Mouse (Mus musculus): ENCODE results near the gene Atrnl1.
"Not testable (repeated sequence)": the region's sequence is repeated elsewhere in the genome, so short reads cannot be mapped to it uniquely, and the experiment has no call there.

Gene Atrnl1

GRCm38 (mm10) chr19:57686596-57686995, 75.8 kb downstream of the Atrnl1 start:
- DNase-seq (ENCODE audit: extremely low read depth, low read depth, low spot score), result no peak

GRCm38 (mm10) chr19:57692566-57692965, 81.7 kb downstream of the Atrnl1 start:
- no peak for DNase-seq (ENCODE audit: extremely low read depth, low read depth, low spot score)

GRCm38 (mm10) chr19:57696781-57697180, 85.9 kb downstream of the Atrnl1 start:
- not testable (repeated sequence) for DNase-seq (ENCODE audit: extremely low read depth, low read depth, low spot score)

GRCm38 (mm10) chr19:57713138-57713537, 102.3 kb downstream of the Atrnl1 start:
- DNase-seq (ENCODE audit: extremely low read depth, low read depth, low spot score), result no peak

GRCm38 (mm10) chr19:57724920-57725319, 114.1 kb downstream of the Atrnl1 start:
- no peak for DNase-seq (ENCODE audit: extremely low read depth, low read depth, low spot score)

GRCm38 (mm10) chr19:57725326-57725725, 114.5 kb downstream of the Atrnl1 start:
- no peak for DNase-seq (ENCODE audit: extremely low read depth, low read depth, low spot score)

GRCm38 (mm10) chr19:57727009-57727408, 116.2 kb downstream of the Atrnl1 start:
- no peak for DNase-seq (ENCODE audit: extremely low read depth, low read depth, low spot score)

GRCm38 (mm10) chr19:57737475-57737874, 126.6 kb downstream of the Atrnl1 start:
- DNase-seq (ENCODE audit: extremely low read depth, low read depth, low spot score), result no peak

- no peak for DNase-seq (ENCODE audit: extremely low read depth, low read depth, low spot score)
Observed at GRCm38 (mm10) chr19:57745579-57745978, 134.7 kb downstream of the Atrnl1 start.

- no peak for DNase-seq (ENCODE audit: extremely low read depth, low read depth, low spot score)
Observed at GRCm38 (mm10) chr19:57746553-57746952, 135.7 kb downstream of the Atrnl1 start.

GRCm38 (mm10) chr19:57752189-57752588, 141.4 kb downstream of the Atrnl1 start:
- no peak for DNase-seq (ENCODE audit: extremely low read depth, low read depth, low spot score)

- DNase-seq (ENCODE audit: extremely low read depth, low read depth, low spot score), result no peak
Observed at GRCm38 (mm10) chr19:57762526-57762925, 151.7 kb downstream of the Atrnl1 start.

GRCm38 (mm10) chr19:57764576-57765371, 153.9 kb downstream of the Atrnl1 start:
- DNase-seq (ENCODE audit: extremely low read depth, low read depth, low spot score), result no peak

- DNase-seq (ENCODE audit: extremely low read depth, low read depth, low spot score), result no peak
Observed at GRCm38 (mm10) chr19:57767051-57767450, 156.2 kb downstream of the Atrnl1 start.

- DNase-seq (ENCODE audit: extremely low read depth, low read depth, low spot score), result no peak
Observed at GRCm38 (mm10) chr19:57768661-57769060, 157.8 kb downstream of the Atrnl1 start.

- DNase-seq (ENCODE audit: extremely low read depth, low read depth, low spot score), result no peak
Observed at GRCm38 (mm10) chr19:57782366-57783089, 171.7 kb downstream of the Atrnl1 start.

- no peak for DNase-seq (ENCODE audit: extremely low read depth, low read depth, low spot score)
Observed at GRCm38 (mm10) chr19:57786699-57787098, 175.9 kb downstream of the Atrnl1 start.

- DNase-seq (ENCODE audit: extremely low read depth, low read depth, low spot score), result no peak
Observed at GRCm38 (mm10) chr19:57802207-57802606, 191.4 kb downstream of the Atrnl1 start.

- no peak for DNase-seq (ENCODE audit: extremely low read depth, low read depth, low spot score)
Observed at GRCm38 (mm10) chr19:57802771-57803482, 192.1 kb downstream of the Atrnl1 start.

- DNase-seq (ENCODE audit: extremely low read depth, low read depth, low spot score), result no peak
Observed at GRCm38 (mm10) chr19:57803483-57803820, 192.6 kb downstream of the Atrnl1 start.

GRCm38 (mm10) chr19:57808363-57808762, 197.5 kb downstream of the Atrnl1 start:
- no peak for DNase-seq (ENCODE audit: extremely low read depth, low read depth, low spot score)

GRCm38 (mm10) chr19:57814291-57814690, 203.5 kb downstream of the Atrnl1 start:
- peak; percentile 13 for DNase-seq (ENCODE audit: extremely low read depth, low read depth, low spot score)

Data from fat pad, adult 2 months (tissue).